Mouse (Mus musculus): Measurements from ENCODE around the gene Psma3. TPM values are rescaled to one million over a fixed set of nuclear protein-coding genes. Genes with fewer than 3 reads are reported as not detected.

Psma3 gene
- polyA plus RNA-seq, 1 experiment, result 210 TPM

GRCm38 (mm10) chr12:71036729-71037404, 62.4 kb downstream of the Psma3 start:
- Histone ChIP-seq H3ac (ENCODE audit: control insufficient read depth, insufficient read length) (no peak overlapping the region), H3K79me2 (ENCODE audit: control insufficient read depth, insufficient read depth) (no peaks in the 10 kb centered on the region), H3K27me3 (ENCODE audit: control insufficient read depth, insufficient read depth, insufficient read length) (no peaks in the 10 kb centered on the region), H3K4me2 (ENCODE audit: low read depth) (no peak overlapping the region), H3K36me3 (ENCODE audit: control insufficient read depth, insufficient read depth) (peaks cover 30% of the 10 kb centered on the region), H3K4me3 (no peak overlapping the region)
- TF ChIP-seq CEBPB (IDR thresholded peaks at IDR 0.05; ENCODE audit: insufficient read depth, poor library complexity, severe bottlenecking) (no peak), TCF12 (IDR thresholded peaks at IDR 0.05; ENCODE audit: insufficient read depth, poor library complexity, severe bottlenecking) (no peak), POLR2A (IDR thresholded peaks at IDR 0.05; ENCODE audit: insufficient read length, low read depth) (no peak), SRF (IDR thresholded peaks at IDR 0.05; ENCODE audit: control insufficient read depth, insufficient read length, low read depth) (no peak), REST (IDR thresholded peaks at IDR 0.05; ENCODE audit: insufficient read depth, insufficient read length) (no peak), MYOD1 (IDR thresholded peaks at IDR 0.05; ENCODE audit: control insufficient read depth in 1 of 3, insufficient read length in 2 of 3, low read depth in 2 of 3) (no peak), MYOG (IDR thresholded peaks at IDR 0.05; ENCODE audit: control insufficient read depth in 1 of 3, insufficient read depth in 1 of 3, insufficient read length in 2 of 3, low read depth in 2 of 3) (no peak), USF1 (IDR thresholded peaks at IDR 0.05; ENCODE audit: low read depth) (no peak), E2F4 (IDR thresholded peaks at IDR 0.05; ENCODE audit: insufficient read depth) (no peak), MAX (IDR thresholded peaks at IDR 0.05; ENCODE audit: low read depth) (no peak), TCF3 (IDR thresholded peaks at IDR 0.05; ENCODE audit: insufficient read length, low read depth) (no peak), POLR2AphosphoS2 (IDR thresholded peaks at IDR 0.05; ENCODE audit: insufficient read length, low read depth) (no peak)

- no peak overlapping the region for H3ac ChIP-seq (ENCODE audit: control insufficient read depth, insufficient read length)
- peaks cover 33% of the 10 kb centered on the region for H3K36me3 ChIP-seq (ENCODE audit: control insufficient read depth, insufficient read depth)
- TF ChIP-seq MAX (IDR thresholded peaks at IDR 0.05; ENCODE audit: low read depth) (no peak), POLR2A (IDR thresholded peaks at IDR 0.05; ENCODE audit: insufficient read length, low read depth) (no peak), POLR2AphosphoS2 (IDR thresholded peaks at IDR 0.05; ENCODE audit: insufficient read length, low read depth) (no peak), REST (IDR thresholded peaks at IDR 0.05; ENCODE audit: insufficient read depth, insufficient read length) (no peak), SRF (IDR thresholded peaks at IDR 0.05; ENCODE audit: control insufficient read depth, insufficient read length, low read depth) (no peak), USF1 (IDR thresholded peaks at IDR 0.05; ENCODE audit: low read depth) (no peak), TCF12 (IDR thresholded peaks at IDR 0.05; ENCODE audit: insufficient read depth, poor library complexity, severe bottlenecking) (no peak), TCF3 (IDR thresholded peaks at IDR 0.05; ENCODE audit: insufficient read length, low read depth) (no peak), MYOD1 (IDR thresholded peaks at IDR 0.05; ENCODE audit: control insufficient read depth in 1 of 3, insufficient read length in 2 of 3, low read depth in 2 of 3) (no peak), MYOG (IDR thresholded peaks at IDR 0.05; ENCODE audit: control insufficient read depth in 1 of 3, insufficient read depth in 1 of 3, insufficient read length in 2 of 3, low read depth in 2 of 3) (no peak), E2F4 (IDR thresholded peaks at IDR 0.05; ENCODE audit: insufficient read depth) (no peak), CEBPB (IDR thresholded peaks at IDR 0.05; ENCODE audit: insufficient read depth, poor library complexity, severe bottlenecking) (no peak)
- no peak overlapping the region for H3K4me3 ChIP-seq
- no peaks in the 10 kb centered on the region for H3K79me2 ChIP-seq (ENCODE audit: control insufficient read depth, insufficient read depth)
- H3K27me3 ChIP-seq (ENCODE audit: control insufficient read depth, insufficient read depth, insufficient read length), result no peaks in the 10 kb centered on the region
- H3K4me2 ChIP-seq (ENCODE audit: low read depth), result no peak overlapping the region
Observed at GRCm38 (mm10) chr12:71040462-71040861, 66.0 kb downstream of the Psma3 start.

- no peaks in the 10 kb centered on the region for H3K27me3 ChIP-seq (ENCODE audit: control insufficient read depth, insufficient read depth, insufficient read length)
- H3K79me2 ChIP-seq (ENCODE audit: control insufficient read depth, insufficient read depth), result no peaks in the 10 kb centered on the region
- H3ac ChIP-seq (ENCODE audit: control insufficient read depth, insufficient read length), result no peak overlapping the region
- H3K4me2 ChIP-seq (ENCODE audit: low read depth), result no peak overlapping the region
- H3K4me3 ChIP-seq, result no peak overlapping the region
- no peak for TF ChIP-seq TCF12 (IDR thresholded peaks at IDR 0.05; ENCODE audit: insufficient read depth, poor library complexity, severe bottlenecking)
- TF ChIP-seq SRF (IDR thresholded peaks at IDR 0.05; ENCODE audit: control insufficient read depth, insufficient read length, low read depth), result no peak
- no peak for TF ChIP-seq E2F4 (IDR thresholded peaks at IDR 0.05; ENCODE audit: insufficient read depth)
- TF ChIP-seq MAX (IDR thresholded peaks at IDR 0.05; ENCODE audit: low read depth), result no peak
- TF ChIP-seq MYOD1 (IDR thresholded peaks at IDR 0.05; ENCODE audit: control insufficient read depth in 1 of 3, insufficient read length in 2 of 3, low read depth in 2 of 3), result no peak
- no peak for TF ChIP-seq MYOG (IDR thresholded peaks at IDR 0.05; ENCODE audit: control insufficient read depth in 1 of 3, insufficient read depth in 1 of 3, insufficient read length in 2 of 3, low read depth in 2 of 3)
- no peak for TF ChIP-seq CEBPB (IDR thresholded peaks at IDR 0.05; ENCODE audit: insufficient read depth, poor library complexity, severe bottlenecking)
- peaks cover 47% of the 10 kb centered on the region for H3K36me3 ChIP-seq (ENCODE audit: control insufficient read depth, insufficient read depth)
Observed at GRCm38 (mm10) chr12:71042451-71042850, 68.0 kb downstream of the Psma3 start.

- H3K36me3 ChIP-seq (ENCODE audit: control insufficient read depth, insufficient read depth), result peaks cover 43% of the 10 kb centered on the region
- TF ChIP-seq TCF12 (IDR thresholded peaks at IDR 0.05; ENCODE audit: insufficient read depth, poor library complexity, severe bottlenecking) (no peak), TCF3 (IDR thresholded peaks at IDR 0.05; ENCODE audit: insufficient read length, low read depth) (no peak), MYOD1 (IDR thresholded peaks at IDR 0.05; ENCODE audit: control insufficient read depth in 1 of 3, insufficient read length in 2 of 3, low read depth in 2 of 3) (no peak), USF1 (IDR thresholded peaks at IDR 0.05; ENCODE audit: low read depth) (no peak), REST (IDR thresholded peaks at IDR 0.05; ENCODE audit: insufficient read depth, insufficient read length) (no peak), CEBPB (IDR thresholded peaks at IDR 0.05; ENCODE audit: insufficient read depth, poor library complexity, severe bottlenecking) (no peak), E2F4 (IDR thresholded peaks at IDR 0.05; ENCODE audit: insufficient read depth) (no peak), SRF (IDR thresholded peaks at IDR 0.05; ENCODE audit: control insufficient read depth, insufficient read length, low read depth) (no peak), POLR2A (IDR thresholded peaks at IDR 0.05; ENCODE audit: insufficient read length, low read depth) (no peak)
- H3K27me3 ChIP-seq (ENCODE audit: control insufficient read depth, insufficient read depth, insufficient read length), result no peaks in the 10 kb centered on the region
- H3K79me2 ChIP-seq (ENCODE audit: control insufficient read depth, insufficient read depth), result no peaks in the 10 kb centered on the region
- no peak overlapping the region for H3K4me3 ChIP-seq
- H3ac ChIP-seq (ENCODE audit: control insufficient read depth, insufficient read length), result no peak overlapping the region
- no peak overlapping the region for H3K4me2 ChIP-seq (ENCODE audit: low read depth)
Observed at GRCm38 (mm10) chr12:71043571-71043970, 69.2 kb downstream of the Psma3 start.

Data from myocyte (in vitro differentiated cells).